Mouse (Mus musculus) cerebellum, adult 2 months (tissue): ENCODE measurements around the gene Numb. TPM values are rescaled to one million over a fixed set of nuclear protein-coding genes. Genes with fewer than 3 reads are reported as not detected.

Experiments used
- DNase-seq, 2 experiments: peaks; one replicate each; pipeline ENCODE4 v3.0.0; 2021
- H3K27ac ChIP-seq: fragments of 200-500 bp; 2 replicates; pipeline ENCODE4 v1.5.1; 2012; ENCODE audit warnings: low read length, control low read depth, inconsistent platforms; ENCODE audit not compliant: insufficient read depth
- H3K27me3 ChIP-seq: fragments of 200-500 bp; 2 replicates; pipeline ENCODE4 v1.6.1; 2012; ENCODE audit warnings: inconsistent platforms, mild to moderate bottlenecking, low read length, moderate library complexity; ENCODE audit not compliant: control insufficient read depth, insufficient read depth
- H3K4me1 ChIP-seq: fragments of 200-500 bp; 2 replicates; pipeline ENCODE4 v1.6.1; 2011; ENCODE audit warnings: low read length; ENCODE audit not compliant: control insufficient read depth, insufficient read depth
- H3K4me3 ChIP-seq: fragments of 200-500 bp; replicated peaks from 2 replicates; pipeline ENCODE3; 2011; ENCODE audit warnings: mild to moderate bottlenecking, low read depth, low read length, control low read depth; ENCODE audit not compliant: insufficient read depth
- CTCF ChIP-seq: fragments of 200-500 bp; IDR thresholded peaks from 2 replicates; pipeline ENCODE4 v1.5.1; 2011; ENCODE audit warnings: low read depth, mild to moderate bottlenecking, control low read depth, low read length, moderate library complexity, borderline replicate concordance; ENCODE audit not compliant: insufficient read depth
- POLR2A ChIP-seq: fragments of 200-500 bp; IDR thresholded peaks from 2 replicates; pipeline ENCODE4 v1.6.1; 2011; ENCODE audit warnings: low read length, control low read depth, borderline replicate concordance; ENCODE audit not compliant: insufficient read depth
- WGBS: fragments of 180-500 bp; shearing (Covaris S2); methylation state at CpG from one replicate; pipeline ENCODE4 v1.1.7; 2018; 5-methylcytosine and 5-hydroxymethylcytosine counted together
- polyA plus RNA-seq: library from polyadenylated mRNA; depleted of rRNA; stranded (reverse); fragments of >200 nt; gene quantifications from 2 replicates; pipeline ENCODE4 v1.2.3, GENCODE M21; 2012

Numb gene
- polyA plus RNA-seq, 1 experiment: 54.5 TPM

DNA sequence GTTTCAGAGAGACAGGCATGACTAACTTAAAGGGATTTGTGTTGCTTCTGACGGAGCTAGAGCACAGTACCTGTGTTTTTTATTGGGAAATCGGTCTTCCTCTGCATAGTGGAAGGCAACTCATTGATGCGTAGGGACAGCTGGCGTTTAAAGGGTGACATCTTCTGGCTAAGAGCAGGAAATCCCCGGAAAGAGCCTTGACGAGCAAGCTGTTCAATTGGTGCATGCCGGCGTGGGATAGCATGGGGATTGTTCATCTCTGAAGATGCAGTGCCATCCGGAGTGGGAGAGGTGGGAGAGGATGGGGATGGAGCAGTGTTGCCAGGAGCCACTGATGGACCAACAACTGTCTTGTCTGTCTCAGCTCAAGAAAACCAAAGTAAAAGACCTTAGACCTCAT is 120.8 kb downstream of the Numb start:
- Histone ChIP-seq H3K4me1 (no peaks in the 10 kb centered on the region), H3K4me3 (no peak overlapping the region), H3K27ac (no peak overlapping the region), H3K27me3 (no peaks in the 10 kb centered on the region; the same call in 1 of the 2 replicates)
- TF ChIP-seq CTCF (peak; percentile 45; the same call in 1 of the 2 replicates), POLR2A (no peak)
- 15% methylated on average over 9 of the region's 9 CpGs for WGBS
- peak in 1 of 2 experiments; percentile 39 for DNase-seq

DNA sequence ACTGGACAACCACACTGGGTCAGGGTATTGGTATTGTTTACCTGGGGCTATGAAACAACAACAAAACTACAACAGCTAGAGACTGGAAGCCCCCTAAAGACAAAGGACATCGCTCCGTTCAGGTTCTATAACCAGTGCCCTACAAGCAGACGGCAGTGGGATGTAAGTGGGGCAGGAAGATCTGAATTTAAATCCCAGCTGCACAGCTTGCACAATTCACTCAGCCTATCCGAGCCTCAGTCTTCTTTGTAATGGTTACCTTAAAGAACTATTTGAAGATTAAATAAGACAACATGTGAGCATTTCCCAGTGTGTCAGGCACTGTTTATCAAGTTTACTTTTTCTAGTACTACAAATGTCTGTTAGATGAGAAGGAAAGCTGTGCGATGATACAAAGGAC is 123.4 kb downstream of the Numb start:
- TF ChIP-seq POLR2A (no peak), CTCF (no peak)
- no peak for DNase-seq
- Histone ChIP-seq H3K27ac (no peak overlapping the region), H3K27me3 (no peaks in the 10 kb centered on the region), H3K4me1 (no peaks in the 10 kb centered on the region), H3K4me3 (no peak overlapping the region)
- WGBS: 93% methylated on average over 5 of the region's 5 CpGs

DNA sequence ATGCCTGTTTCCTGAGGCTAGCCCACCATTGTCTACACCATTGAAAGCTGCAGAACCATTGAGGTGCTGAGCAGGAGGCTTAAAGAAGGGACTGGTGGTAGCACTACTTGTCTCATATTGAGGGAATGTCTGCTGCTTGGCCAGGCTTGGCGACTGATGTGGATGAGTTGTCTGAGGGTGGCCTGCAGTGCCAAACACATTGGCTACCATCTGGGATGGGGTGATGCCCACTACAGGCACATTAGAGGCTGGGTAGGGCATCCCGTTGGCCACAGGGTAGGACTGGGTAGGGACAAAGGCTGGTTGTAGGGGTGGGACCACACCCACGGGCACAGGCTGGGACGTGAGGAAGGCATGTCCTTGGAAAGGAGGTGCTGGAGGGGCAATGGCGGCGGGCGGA is 126.1 kb downstream of the Numb start:
- WGBS: 51% methylated on average over 7 of the region's 7 CpGs
- no peak for DNase-seq
- no peaks in the 10 kb centered on the region for H3K27me3 ChIP-seq
- peaks cover 9% of the 10 kb centered on the region; the same call in 1 of the 2 replicates for H3K4me1 ChIP-seq
- no peak for TF ChIP-seq POLR2A
- H3K27ac ChIP-seq: no peak overlapping the region
- no peak overlapping the region for H3K4me3 ChIP-seq

DNA sequence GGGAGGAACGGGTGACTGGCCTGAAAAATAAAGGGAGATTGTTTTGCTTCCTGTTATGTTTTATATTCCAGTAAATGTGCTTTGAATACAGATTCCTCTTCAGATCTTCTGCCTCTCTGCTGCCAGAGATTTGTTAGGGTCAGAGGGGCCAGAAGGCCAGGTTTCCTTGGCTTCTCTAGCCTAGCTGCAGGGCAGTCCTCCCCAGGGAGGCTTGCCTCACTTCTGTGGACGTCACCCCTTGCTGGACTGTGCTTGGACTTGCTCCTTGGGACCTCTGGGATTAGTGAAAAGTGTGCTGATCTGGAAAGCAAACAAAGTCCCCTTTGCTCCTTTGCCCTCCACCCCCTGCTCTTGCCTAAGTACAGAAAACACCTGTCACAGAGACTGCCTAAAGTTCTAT is 126.7 kb downstream of the Numb start:
- Histone ChIP-seq H3K4me3 (no peak overlapping the region), H3K27ac (no peak overlapping the region), H3K4me1 (peaks cover 9% of the 10 kb centered on the region; the same call in 1 of the 2 replicates), H3K27me3 (no peaks in the 10 kb centered on the region)
- no peak for TF ChIP-seq POLR2A
- no peak for TF ChIP-seq CTCF
- WGBS: 46% methylated on average over 2 of the region's 2 CpGs
- no peak for DNase-seq

DNA sequence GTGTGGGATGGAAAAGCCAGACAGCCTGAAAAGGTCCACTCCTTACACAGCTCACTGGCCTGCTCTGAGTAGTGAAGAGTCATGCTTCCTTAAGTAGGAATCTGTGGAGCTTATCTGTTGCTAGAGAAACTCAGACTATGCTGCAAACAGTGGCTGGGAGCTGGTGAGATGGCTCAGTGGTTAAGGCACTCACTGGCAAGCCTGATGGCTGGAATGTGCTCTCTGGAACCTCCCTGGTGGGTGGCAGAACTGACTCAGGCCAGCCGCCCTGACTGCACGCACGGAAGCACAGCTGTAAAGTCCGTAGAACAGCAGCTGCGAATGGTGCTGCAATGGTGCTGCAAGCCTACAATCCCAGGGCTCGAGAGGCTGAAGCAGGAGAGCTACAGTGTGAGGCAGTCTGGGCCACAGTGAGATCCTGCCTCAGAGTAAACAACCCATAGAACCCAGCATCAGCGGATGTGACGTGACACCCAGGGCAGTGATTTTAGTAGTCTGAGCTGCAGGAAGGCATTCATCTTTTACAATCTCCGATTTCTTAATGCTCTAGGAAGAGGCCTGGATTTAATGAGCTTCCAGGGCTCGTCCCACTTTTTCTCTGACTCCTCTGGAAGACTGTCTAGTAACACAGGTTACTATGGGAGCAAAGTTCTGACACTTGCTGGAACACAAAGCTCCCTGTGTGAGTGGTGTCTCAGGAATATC is 128.9 kb downstream of the Numb start:
- H3K27me3 ChIP-seq: no peaks in the 10 kb centered on the region
- H3K4me1 ChIP-seq: peaks cover 9% of the 10 kb centered on the region; the same call in 1 of the 2 replicates
- 74% methylated on average over 10 of the region's 10 CpGs for WGBS
- H3K4me3 ChIP-seq: no peak overlapping the region
- no peak overlapping the region for H3K27ac ChIP-seq
- TF ChIP-seq CTCF (no peak), POLR2A (no peak)
- DNase-seq: no peak

DNA sequence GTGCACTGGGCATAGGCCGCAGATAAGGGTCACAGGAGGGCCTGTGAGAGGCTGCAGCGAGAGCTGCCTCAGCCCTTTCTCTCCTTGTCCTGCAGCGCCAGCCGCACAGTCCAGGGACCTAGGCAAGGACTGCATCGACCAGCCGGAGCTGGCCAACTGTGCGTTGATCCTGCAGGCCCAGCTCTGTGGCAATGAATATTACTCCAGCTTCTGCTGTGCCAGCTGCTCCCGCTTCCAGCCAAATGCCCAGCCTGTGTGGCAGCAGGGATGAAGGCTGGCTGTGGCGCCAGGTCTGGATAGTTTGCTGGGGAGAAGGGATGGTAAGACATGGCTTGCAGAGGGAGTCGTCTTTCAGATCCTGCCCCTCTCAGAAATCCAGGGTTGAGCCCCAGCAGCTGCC is 130.0 kb downstream of the Numb start:
- Histone ChIP-seq H3K27ac (no peak overlapping the region), H3K27me3 (no peaks in the 10 kb centered on the region), H3K4me1 (peaks cover 9% of the 10 kb centered on the region; the same call in 1 of the 2 replicates), H3K4me3 (no peak overlapping the region)
- TF ChIP-seq CTCF (no peak), POLR2A (no peak)
- 14% methylated on average over 10 of the region's 10 CpGs for WGBS
- DNase-seq: peak; percentile 46 to 49

DNA sequence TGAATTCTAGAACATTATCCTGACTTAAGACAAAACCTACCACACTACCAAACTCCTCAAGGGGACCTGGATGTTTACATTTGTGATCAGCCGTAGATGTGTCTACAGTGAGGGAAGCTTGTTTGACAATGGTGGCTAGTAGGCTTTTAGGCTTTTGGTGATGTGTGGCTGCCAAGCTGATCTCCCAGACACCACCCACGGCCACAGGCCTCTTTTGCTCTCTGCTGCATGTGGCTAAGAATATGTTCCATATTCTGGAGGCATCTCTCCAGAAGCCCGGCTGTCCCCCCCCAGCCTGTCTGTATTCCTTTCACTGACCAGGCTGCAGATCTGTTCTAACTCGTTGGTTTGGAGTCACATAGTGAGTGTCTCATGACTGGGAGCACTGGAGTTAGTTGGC is 131.0 kb downstream of the Numb start:
- peaks cover 9% of the 10 kb centered on the region; the same call in 1 of the 2 replicates for H3K4me1 ChIP-seq
- no peak overlapping the region for H3K27ac ChIP-seq
- H3K4me3 ChIP-seq: no peak overlapping the region
- DNase-seq: no peak
- no peaks in the 10 kb centered on the region for H3K27me3 ChIP-seq
- 56% methylated on average over 4 of the region's 4 CpGs for WGBS
- no peak for TF ChIP-seq POLR2A
- TF ChIP-seq CTCF: no peak

DNA sequence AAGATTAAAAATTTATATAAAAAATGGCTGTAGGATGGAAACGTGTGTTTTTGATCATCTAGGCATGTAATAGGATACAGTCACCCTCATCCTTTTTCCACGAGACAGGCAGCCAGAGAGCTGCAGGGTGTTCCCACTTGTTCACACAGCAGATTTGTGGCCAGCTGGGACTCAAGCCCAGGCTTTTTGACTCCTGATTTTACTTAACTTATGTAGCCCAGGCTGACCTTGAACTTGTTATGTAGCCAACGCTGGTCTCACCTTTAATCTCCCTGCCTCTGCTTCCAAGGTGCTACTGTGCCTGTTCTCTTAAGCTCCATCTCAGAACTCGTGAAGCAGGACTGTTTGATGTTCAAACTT is 132.0 kb downstream of the Numb start:
- TF ChIP-seq POLR2A (no peak), CTCF (no peak)
- Histone ChIP-seq H3K4me1 (peaks cover 9% of the 10 kb centered on the region; the same call in 1 of the 2 replicates), H3K4me3 (no peak overlapping the region), H3K27me3 (no peaks in the 10 kb centered on the region), H3K27ac (no peak overlapping the region)
- WGBS: 31% methylated on average over 4 of the region's 4 CpGs
- no peak for DNase-seq
